Mouse (Mus musculus) ES-Bruce4 (cell line): ENCODE results near the gene Tcf15.

ENCODE experiments used
- CTCF ChIP-seq: IDR thresholded peaks from one replicate; pipeline ENCODE4 v1.8.1; 2011; ENCODE audit warnings: low read depth, low read length
- POLR2A ChIP-seq: IDR thresholded peaks from one replicate; pipeline ENCODE4 v1.8.1; 2011; ENCODE audit warnings: low read length; ENCODE audit not compliant: insufficient read depth

- no peak for TF ChIP-seq POLR2A
- TF ChIP-seq CTCF, result no peak
These were observed 20.5 kb upstream of the Tcf15 start for GRCm38 (mm10) chr2:152122896-152123295.
